Comparison of ENCODE assay signal across 10 mouse cellular contexts in genomic region chr4:35354046-35354445, GRCm38 (mm10).
A peak's percentile ranks its signal among the peaks of the same experiment; 100 is the strongest.
DNase-seq lines count a peak whose midpoint lies in the region; ATAC-seq lines count a peak whose summit lies in the region.
"Had no signal": no experiment of that assay in that cellular context is flagged by ENCODE, and none has a peak within 500 bp of the region (broad histone marks: within the 10 kb centered on the region; RNA-seq: fewer than 3 reads in every experiment).

No protein-coding gene starts in this region.

- DNase-seq in kidney, postnatal 14 days, result peak; percentile 14
- no peak for DNase-seq in kidney, adult 11 months
- DNase-seq in embryo, embryonic 11 days, result peak; percentile 75
- peak; percentile 64 for DNase-seq in forelimb bud, embryonic 11.5 days (ENCODE audit: low read depth, low spot score)
- DNase-seq in neural tube, embryonic 10.5 days (ENCODE audit: extremely low spot score, low spot score), result peak; percentile 45
- DNase-seq in gastrocnemius, adult 18-20 months (ENCODE audit: low spot score), result no peak
- no peak for DNase-seq in c-Kit-positive CD71-positive TER-119-positive erythroid progenitor cells, embryonic 14.5 days (ENCODE audit: low spot score)
- DNase-seq: adrenal gland, postnatal 14 days; right cerebral cortex, postnatal 4 days had no signal

- ATAC-seq in cerebellum, adult (ENCODE audit: insufficient number of reproducible peaks, low FRiP score, low TSS enrichment), result no peak

Comparison
In these comparisons a context has a peak if more than half of its experiments do, and no peak if none do; other contexts are left out.
1. DNase-seq: peak in kidney, postnatal 14 days (single experiment), embryo, embryonic 11 days (single experiment), forelimb bud, embryonic 11.5 days (single experiment) and neural tube, embryonic 10.5 days (single experiment); none in kidney, adult 11 months (single experiment), gastrocnemius, adult 18-20 months (single experiment) and c-Kit-positive CD71-positive TER-119-positive erythroid progenitor cells, embryonic 14.5 days (single experiment).